20 mouse cellular contexts compared by ENCODE assay signal in the genomic region with DNA sequence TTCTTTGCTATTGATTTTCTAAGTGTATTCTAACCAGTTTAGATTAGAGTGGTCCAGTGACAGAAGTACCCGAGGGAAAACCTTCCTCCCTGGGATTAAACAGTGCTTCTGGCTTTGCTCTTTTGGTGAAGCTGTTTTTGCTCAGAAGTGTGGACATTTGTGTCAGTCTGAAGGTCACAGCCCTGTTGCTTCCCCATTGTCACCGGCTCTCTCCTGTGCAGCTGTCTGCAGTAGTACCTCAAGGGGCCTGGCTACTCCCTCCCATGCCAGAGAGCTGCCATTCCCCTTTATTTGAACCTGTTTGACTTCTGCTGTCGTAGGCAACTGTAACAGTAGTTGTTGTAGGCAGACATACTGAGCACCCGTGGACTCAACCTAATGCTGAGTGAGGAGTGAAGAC.
DNase-seq lines count a peak whose midpoint lies in the region; ATAC-seq and TF ChIP-seq lines count a peak whose summit lies in the region.
"Had no signal": no experiment of that assay in that cellular context is flagged by ENCODE, and none has a peak within 500 bp of the region (broad histone marks: within the 10 kb centered on the region; RNA-seq: fewer than 3 reads in every experiment).

No protein-coding gene starts in this region.

- no peak overlapping the region for H3K4me3 ChIP-seq in hindbrain, embryonic 10.5 days
- H3K4me3 ChIP-seq in hindbrain, postnatal 0 days (ENCODE audit: low read length), result no peak overlapping the region
- no peak overlapping the region for H3K4me3 ChIP-seq in midbrain, embryonic 11.5 days (ENCODE audit: low read depth, low read length)
- no peak overlapping the region for H3K4me3 ChIP-seq in midbrain, embryonic 14.5 days (replicated peaks; ENCODE audit: low read depth, low read length)
- H3K4me3 ChIP-seq: embryonic facial prominence, embryonic 15.5 days; erythroblast, embryonic 14.5 days; heart, adult 2 months; intestine, embryonic 15.5 days had no signal

- no peaks in the 10 kb centered on the region for H3K27me3 ChIP-seq in hindbrain, embryonic 10.5 days (ENCODE audit: insufficient read depth, poor library complexity, severe bottlenecking)
- no peaks in the 10 kb centered on the region for H3K27me3 ChIP-seq in hindbrain, postnatal 0 days (ENCODE audit: insufficient read depth, low read length)
- H3K27me3 ChIP-seq in midbrain, embryonic 11.5 days (ENCODE audit: control insufficient read depth, insufficient read depth, low read length), result no peaks in the 10 kb centered on the region
- no peaks in the 10 kb centered on the region for H3K27me3 ChIP-seq in midbrain, embryonic 14.5 days (ENCODE audit: control insufficient read depth, insufficient read depth, low read length)
- H3K27me3 ChIP-seq: embryonic facial prominence, embryonic 15.5 days; intestine, embryonic 15.5 days had no signal

- no peak overlapping the region for H3K4me2 ChIP-seq in hindbrain, postnatal 0 days (ENCODE audit: low read depth, low read length)
- no peak overlapping the region for H3K4me2 ChIP-seq in midbrain, embryonic 11.5 days
- no peak overlapping the region for H3K4me2 ChIP-seq in midbrain, embryonic 14.5 days (ENCODE audit: low read length)
- H3K4me2 ChIP-seq: embryonic facial prominence, embryonic 15.5 days; intestine, embryonic 15.5 days had no signal

- ATAC-seq in hindbrain, postnatal 0 days, result no peak
- no peak for ATAC-seq in midbrain, embryonic 11.5 days (ENCODE audit: low FRiP score)
- ATAC-seq in midbrain, embryonic 14.5 days (ENCODE audit: low FRiP score, low TSS enrichment), result no peak
- no peak for ATAC-seq in megakaryocyte-erythroid progenitor cell, adult 5-6 weeks (replicated peaks; ENCODE audit: low FRiP score, low TSS enrichment, poor library complexity, severe bottlenecking)
- ATAC-seq: forebrain, embryonic 16.5 days; intestine, embryonic 15.5 days had no signal

- peak; percentile 51 for DNase-seq in heart, adult 11 months
- DNase-seq in heart, postnatal 4 days, result no peak
- no peak for DNase-seq in hindbrain, embryonic 10.5 days (ENCODE audit: low spot score)
- no peak for DNase-seq in hindbrain, postnatal 0 days (ENCODE audit: low spot score)
- peak; percentile 51 for DNase-seq in midbrain, embryonic 11.5 days (ENCODE audit: low spot score, missing footprints)
- no peak for DNase-seq in midbrain, embryonic 14.5 days
- DNase-seq: adrenal gland, adult 8-10 months; adrenal gland, postnatal 36 days; cerebellum, adult 11 months; cerebellum, adult 9-10 months; cerebellum, postnatal 25 days; gastrocnemius, postnatal 10 days; heart, adult 2 months; heart, postnatal 36 days; kidney, adult 18-20 months had no signal

- TF ChIP-seq CTCF in hindbrain, postnatal 0 days (IDR thresholded peaks at IDR 0.05; ENCODE audit: low read depth), result no peak

- peaks cover 12% of the 10 kb centered on the region for H3K4me1 ChIP-seq in hindbrain, embryonic 10.5 days (replicated peaks)
- H3K4me1 ChIP-seq in hindbrain, postnatal 0 days (ENCODE audit: insufficient read depth, low read length), result no peaks in the 10 kb centered on the region
- H3K4me1 ChIP-seq in midbrain, embryonic 11.5 days (ENCODE audit: control insufficient read depth, insufficient read depth, low read length), result no peaks in the 10 kb centered on the region
- 0 out of 2 replicates have a peak, but pooled peaks cover 4% of the 10 kb centered on the region for H3K4me1 ChIP-seq in midbrain, embryonic 14.5 days (ENCODE audit: control insufficient read depth, insufficient read depth, low read length)
- H3K4me1 ChIP-seq: embryonic facial prominence, embryonic 15.5 days had no signal

- H3K36me3 ChIP-seq in hindbrain, embryonic 10.5 days, result no peaks in the 10 kb centered on the region
- no peaks in the 10 kb centered on the region for H3K36me3 ChIP-seq in hindbrain, postnatal 0 days (ENCODE audit: insufficient read depth, low read length)
- no peaks in the 10 kb centered on the region for H3K36me3 ChIP-seq in midbrain, embryonic 11.5 days (ENCODE audit: control insufficient read depth, insufficient read depth, low read length)
- no peaks in the 10 kb centered on the region for H3K36me3 ChIP-seq in midbrain, embryonic 14.5 days (ENCODE audit: control insufficient read depth, insufficient read depth, low read length)
- H3K36me3 ChIP-seq: embryonic facial prominence, embryonic 15.5 days; intestine, embryonic 15.5 days had no signal

- no peak overlapping the region for H3K9ac ChIP-seq in hindbrain, postnatal 0 days (replicated peaks; ENCODE audit: low read length)
- H3K9ac ChIP-seq in midbrain, embryonic 11.5 days (ENCODE audit: low read length), result no peak overlapping the region
- no peak overlapping the region for H3K9ac ChIP-seq in midbrain, embryonic 14.5 days (replicated peaks; ENCODE audit: low read length)
- H3K9ac ChIP-seq: embryonic facial prominence, embryonic 15.5 days; intestine, embryonic 15.5 days had no signal

- peak overlapping the region; percentile 62; the same call in 1 of the 2 replicates for H3K27ac ChIP-seq in hindbrain, embryonic 10.5 days
- no peak overlapping the region for H3K27ac ChIP-seq in hindbrain, postnatal 0 days
- no peak overlapping the region for H3K27ac ChIP-seq in midbrain, embryonic 11.5 days (ENCODE audit: low read depth, low read length)
- no peak overlapping the region for H3K27ac ChIP-seq in midbrain, embryonic 14.5 days (replicated peaks; ENCODE audit: low read depth, low read length)
- H3K27ac ChIP-seq: embryonic facial prominence, embryonic 15.5 days; heart, adult 2 months; intestine, embryonic 15.5 days had no signal

- WGBS in hindbrain, embryonic 10.5 days, result 73% methylated on average over 4 of the region's 4 CpGs
- WGBS in hindbrain, postnatal 0 days, result 69% methylated on average over 4 of the region's 4 CpGs
- 74% methylated on average over 4 of the region's 4 CpGs for WGBS in midbrain, embryonic 11.5 days
- 74% methylated on average over 4 of the region's 4 CpGs for WGBS in midbrain, embryonic 14.5 days

- H3K9me3 ChIP-seq in hindbrain, embryonic 10.5 days, result no peaks in the 10 kb centered on the region
- no peaks in the 10 kb centered on the region for H3K9me3 ChIP-seq in hindbrain, postnatal 0 days (ENCODE audit: low read length)
- H3K9me3 ChIP-seq in midbrain, embryonic 11.5 days (ENCODE audit: control insufficient read depth, low read length), result no peaks in the 10 kb centered on the region
- H3K9me3 ChIP-seq in midbrain, embryonic 14.5 days (ENCODE audit: control insufficient read depth, low read length), result no peaks in the 10 kb centered on the region
- H3K9me3 ChIP-seq: embryonic facial prominence, embryonic 15.5 days; intestine, embryonic 15.5 days had no signal

Comparison
In these comparisons a context has a peak if more than half of its experiments do, and no peak if none do; other contexts are left out.
1. DNase-seq: peak in heart, adult 11 months (single experiment) and midbrain, embryonic 11.5 days (single experiment); none in heart, postnatal 4 days (single experiment), hindbrain, embryonic 10.5 days (single experiment), hindbrain, postnatal 0 days (single experiment) and midbrain, embryonic 14.5 days (single experiment).